26 mouse cellular contexts compared by ENCODE assay signal in genomic region chr14:48046094-48046493, GRCm38 (mm10).
DNase-seq lines count a peak whose midpoint lies in the region; ATAC-seq and TF ChIP-seq lines count a peak whose summit lies in the region.
"Had no signal": no experiment of that assay in that cellular context is flagged by ENCODE, and none has a peak within 500 bp of the region (broad histone marks: within the 10 kb centered on the region; RNA-seq: fewer than 3 reads in every experiment).

No protein-coding gene starts in this region.

- H3K4me1 ChIP-seq in kidney, adult 2 months (ENCODE audit: control insufficient read depth, insufficient read depth, low read length), result no peaks in the 10 kb centered on the region
- H3K4me1 ChIP-seq in kidney, embryonic 14.5 days (ENCODE audit: control insufficient read depth, insufficient read depth, low read length), result no peaks in the 10 kb centered on the region
- peaks cover 3% of the 10 kb centered on the region; the same call in 1 of the 2 replicates for H3K4me1 ChIP-seq in liver, adult 2 months (ENCODE audit: control insufficient read depth, insufficient read depth, low read length)
- H3K4me1 ChIP-seq in liver, embryonic 12.5 days, result no peaks in the 10 kb centered on the region
- H3K4me1 ChIP-seq in limb, embryonic 10.5 days, result no peaks in the 10 kb centered on the region
- H3K4me1 ChIP-seq: embryonic facial prominence, embryonic 10.5 days; forebrain, embryonic 12.5 days; forebrain, embryonic 15.5 days; heart, embryonic 12.5 days; heart, embryonic 15.5 days; hindbrain, embryonic 10.5 days had no signal

- peak; percentile 69 for DNase-seq in kidney, adult 2 months
- DNase-seq in kidney, postnatal 4 days, result no peak
- peak; percentile 12 for DNase-seq in kidney, postnatal 14 days
- peak; percentile 16 for DNase-seq in liver, adult 2 months (ENCODE audit: extremely low read depth, low read depth, low spot score)
- peak; percentile 9 for DNase-seq in limb, embryonic 10.5 days (ENCODE audit: low spot score)
- DNase-seq: adrenal gland, adult 8-10 months; adrenal gland, postnatal 25 days; cerebellum, adult 11-12 months; cerebellum, adult 8-10 months; cerebellum, postnatal 10 days; cerebellum, postnatal 36 days; embryo, embryonic 11 days; gastrocnemius, postnatal 25 days; heart, postnatal 10 days; heart, postnatal 36 days had no signal

- H3K4me3 ChIP-seq in kidney, adult 2 months (ENCODE audit: insufficient read depth, low read depth, low read length), result no peak overlapping the region
- H3K4me3 ChIP-seq in kidney, embryonic 14.5 days (ENCODE audit: low read length), result no peak overlapping the region
- no peak overlapping the region for H3K4me3 ChIP-seq in liver, adult 2 months (ENCODE audit: insufficient read depth, low read depth, low read length)
- H3K4me3 ChIP-seq in liver, embryonic 12.5 days, result no peak overlapping the region
- H3K4me3 ChIP-seq in limb, embryonic 10.5 days, result no peak overlapping the region
- H3K4me3 ChIP-seq: embryonic facial prominence, embryonic 10.5 days; embryonic facial prominence, embryonic 13.5 days; erythroblast, embryonic 14.5 days; forebrain, embryonic 12.5 days; forebrain, embryonic 15.5 days; heart, embryonic 12.5 days; heart, embryonic 15.5 days; hindbrain, embryonic 10.5 days had no signal

- ATAC-seq in kidney, embryonic 14.5 days (ENCODE audit: low FRiP score, low TSS enrichment), result no peak
- ATAC-seq in liver, embryonic 12.5 days, result no peak
- ATAC-seq: activated CD4-positive, CD25-positive, alpha-beta regulatory T cell, adult 4 months; forebrain, embryonic 15.5 days had no signal

- TF ChIP-seq CTCF in kidney, adult 2 months (conservative IDR thresholded peaks at IDR 0.05; ENCODE audit: insufficient read depth, insufficient read length, low read depth, low read length), result no peak
- TF ChIP-seq CTCF in liver, adult 2 months (IDR thresholded peaks at IDR 0.05; ENCODE audit: low read depth, low read length), result no peak

- H3K27ac ChIP-seq in kidney, adult 2 months (ENCODE audit: insufficient read depth, low read depth, low read length), result no peak overlapping the region
- H3K27ac ChIP-seq in kidney, embryonic 14.5 days (ENCODE audit: low read depth, low read length), result no peak overlapping the region
- H3K27ac ChIP-seq in liver, adult 2 months (replicated peaks; ENCODE audit: insufficient read depth, low read depth, low read length), result no peak overlapping the region
- no peak overlapping the region for H3K27ac ChIP-seq in liver, embryonic 12.5 days
- H3K27ac ChIP-seq in limb, embryonic 10.5 days, result no peak overlapping the region
- H3K27ac ChIP-seq: embryonic facial prominence, embryonic 10.5 days; embryonic facial prominence, embryonic 13.5 days; forebrain, embryonic 12.5 days; forebrain, embryonic 15.5 days; heart, embryonic 15.5 days; hindbrain, embryonic 10.5 days had no signal

- no peak for TF ChIP-seq POLR2A in kidney, adult 2 months (IDR thresholded peaks at IDR 0.05; ENCODE audit: low read depth, low read length)
- no peak for TF ChIP-seq POLR2A in liver, adult 2 months (IDR thresholded peaks at IDR 0.05; ENCODE audit: extremely low read depth, insufficient read depth, low read length)

- no peaks in the 10 kb centered on the region for H3K9me3 ChIP-seq in kidney, embryonic 14.5 days (ENCODE audit: control insufficient read depth, low read length)
- no peaks in the 10 kb centered on the region for H3K9me3 ChIP-seq in liver, embryonic 12.5 days (replicated peaks)
- H3K9me3 ChIP-seq in limb, embryonic 10.5 days (replicated peaks), result no peaks in the 10 kb centered on the region
- H3K9me3 ChIP-seq: embryonic facial prominence, embryonic 10.5 days; embryonic facial prominence, embryonic 13.5 days; forebrain, embryonic 12.5 days; forebrain, embryonic 15.5 days; heart, embryonic 12.5 days; heart, embryonic 15.5 days; hindbrain, embryonic 10.5 days had no signal

- WGBS in kidney, adult 2 months, result 41% methylated on average over 9 of the region's 9 CpGs
- WGBS in kidney, embryonic 14.5 days, result 40% methylated on average over 9 of the region's 9 CpGs
- WGBS in liver, adult 2 months, result 57% methylated on average over 9 of the region's 9 CpGs
- WGBS in liver, embryonic 12.5 days (ENCODE audit: insufficient replicate concordance), result 69% methylated on average over 9 of the region's 9 CpGs
- WGBS in limb, embryonic 10.5 days, result 77% methylated on average over 9 of the region's 9 CpGs

- H3K4me2 ChIP-seq in kidney, embryonic 14.5 days (replicated peaks; ENCODE audit: low read depth, low read length), result no peak overlapping the region
- no peak overlapping the region for H3K4me2 ChIP-seq in liver, embryonic 12.5 days
- H3K4me2 ChIP-seq: embryonic facial prominence, embryonic 13.5 days; forebrain, embryonic 12.5 days; forebrain, embryonic 15.5 days; heart, embryonic 12.5 days; heart, embryonic 15.5 days had no signal

- H3K36me3 ChIP-seq in kidney, adult 2 months (ENCODE audit: control insufficient read depth, insufficient read depth, low read length), result no peaks in the 10 kb centered on the region
- no peaks in the 10 kb centered on the region for H3K36me3 ChIP-seq in kidney, embryonic 14.5 days (ENCODE audit: control insufficient read depth, insufficient read depth, low read length)
- no peaks in the 10 kb centered on the region for H3K36me3 ChIP-seq in liver, adult 2 months (ENCODE audit: control insufficient read depth, insufficient read depth, low read length)
- H3K36me3 ChIP-seq in liver, embryonic 12.5 days, result no peaks in the 10 kb centered on the region
- H3K36me3 ChIP-seq in limb, embryonic 10.5 days, result no peaks in the 10 kb centered on the region
- H3K36me3 ChIP-seq: embryonic facial prominence, embryonic 10.5 days; embryonic facial prominence, embryonic 13.5 days; forebrain, embryonic 12.5 days; forebrain, embryonic 15.5 days; heart, embryonic 12.5 days; heart, embryonic 15.5 days; hindbrain, embryonic 10.5 days had no signal

- no peaks in the 10 kb centered on the region for H3K27me3 ChIP-seq in kidney, adult 2 months (replicated peaks; ENCODE audit: control insufficient read depth, insufficient read depth, low read length)
- no peaks in the 10 kb centered on the region for H3K27me3 ChIP-seq in kidney, embryonic 14.5 days (ENCODE audit: control insufficient read depth, insufficient read depth, low read length)
- no peaks in the 10 kb centered on the region for H3K27me3 ChIP-seq in liver, adult 2 months (ENCODE audit: control insufficient read depth, insufficient read depth, low read length)
- H3K27me3 ChIP-seq in liver, embryonic 12.5 days (replicated peaks), result no peaks in the 10 kb centered on the region
- no peaks in the 10 kb centered on the region for H3K27me3 ChIP-seq in limb, embryonic 10.5 days (ENCODE audit: low read depth, poor library complexity, severe bottlenecking)
- H3K27me3 ChIP-seq: embryonic facial prominence, embryonic 13.5 days; forebrain, embryonic 12.5 days; forebrain, embryonic 15.5 days; heart, embryonic 15.5 days had no signal

- no peaks in the 10 kb centered on the region for H3K79me2 ChIP-seq in liver, adult 2 months (ENCODE audit: control insufficient read depth, insufficient read depth, low read length)

- no peak overlapping the region for H3K9ac ChIP-seq in kidney, embryonic 14.5 days (ENCODE audit: low read depth, low read length)
- H3K9ac ChIP-seq in liver, adult 2 months (ENCODE audit: low read depth, low read length), result no peak overlapping the region
- H3K9ac ChIP-seq in liver, embryonic 12.5 days, result no peak overlapping the region
- H3K9ac ChIP-seq: embryonic facial prominence, embryonic 13.5 days; forebrain, embryonic 12.5 days; forebrain, embryonic 15.5 days; heart, embryonic 12.5 days; heart, embryonic 15.5 days had no signal

Comparison
In these comparisons a context has a peak if more than half of its experiments do, and no peak if none do; other contexts are left out.
1. DNase-seq: peak in kidney, adult 2 months (single experiment), kidney, postnatal 14 days (single experiment), liver, adult 2 months (single experiment) and limb, embryonic 10.5 days (single experiment); none in kidney, postnatal 4 days (0 of 2).